Mouse (Mus musculus): ENCODE results near the gene Hrk. TPM values are rescaled to one million over a fixed set of nuclear protein-coding genes. Genes with fewer than 3 reads are reported as not detected.

Gene Hrk
- polyA plus RNA-seq, 1 experiment from 2014 or later, result 0.01 TPM

GRCm38 (mm10) chr5:118230071-118230611 lies 65.7 kb downstream of the Hrk start:
- Histone ChIP-seq H3K27me3 (0 out of 2 replicates have a peak, but pooled peaks cover 3% of the 10 kb centered on the region), H3K9me3 (replicated peaks) (no peaks in the 10 kb centered on the region), H3K36me3 (no peaks in the 10 kb centered on the region), H3K4me1 (replicated peaks) (no peaks in the 10 kb centered on the region), H3K4me2 (no peak overlapping the region), H3K9ac (no peak overlapping the region), H3K4me3 (replicated peaks) (no peak overlapping the region), H3K27ac (no peak overlapping the region)
- DNase-seq (no peak), ATAC-seq (ENCODE audit: low read depth) (no peak)
- 75% methylated on average over 13 of the region's 13 CpGs for whole genome bisulfite sequencing (ENCODE audit: insufficient replicate concordance)

DNA sequence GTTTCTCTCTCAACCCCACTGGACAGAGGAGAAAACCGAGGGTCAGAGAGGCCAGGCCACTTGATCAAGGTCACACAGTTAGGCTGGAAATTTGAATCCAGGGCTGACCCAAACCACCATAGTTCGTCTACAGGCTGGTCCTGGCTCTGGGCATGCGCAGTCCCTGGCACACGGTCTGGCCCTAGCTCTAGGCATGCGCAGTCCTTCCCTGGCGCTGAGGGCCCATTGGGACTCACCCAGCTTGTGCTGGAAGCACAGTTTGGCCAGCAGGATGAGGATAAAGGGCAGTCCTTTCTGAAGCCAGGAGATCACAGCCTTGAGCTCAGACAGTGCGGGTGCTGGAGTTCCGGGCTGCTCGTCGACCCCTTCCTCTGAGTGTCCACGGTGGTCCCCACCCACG lies 72.4 kb downstream of the Hrk start:
- Histone ChIP-seq H3K9ac (no peak overlapping the region), H3K36me3 (no peaks in the 10 kb centered on the region), H3K27ac (no peak overlapping the region), H3K9me3 (replicated peaks) (no peaks in the 10 kb centered on the region), H3K4me1 (replicated peaks) (no peaks in the 10 kb centered on the region), H3K4me2 (no peak overlapping the region), H3K4me3 (replicated peaks) (no peak overlapping the region), H3K27me3 (no peaks in the 10 kb centered on the region)
- 67% methylated on average over 12 of the region's 12 CpGs for WGBS (ENCODE audit: insufficient replicate concordance)
- ATAC-seq (ENCODE audit: low read depth) (no peak), DNase-seq (no peak)

Other genes with a start within 250 kb of the Hrk start
- gene Fbxo21, start 187.9 kb upstream of the Hrk start, polyA plus RNA-seq (2015; fragmentation: Nextera tagmentation; extraction: Ambion mirVana), result 16.9 and 19.6 TPM in 2 replicates
- 1.5 and 1.8 TPM in 2 replicates for gene Tesc, start 136.9 kb upstream of the Hrk start, polyA plus RNA-seq (2015; fragmentation: Nextera tagmentation; extraction: Ambion mirVana)
- gene Fbxw8, start 9.2 kb upstream of the Hrk start, polyA plus RNA-seq (2015; fragmentation: Nextera tagmentation; extraction: Ambion mirVana), result 8.7 and 10.0 TPM in 2 replicates
- 0.29 and 0.41 TPM in 2 replicates for gene Rnft2, start 80.5 kb downstream of the Hrk start, polyA plus RNA-seq (2015; fragmentation: Nextera tagmentation; extraction: Ambion mirVana)
- gene 2410131K14Rik, start 80.6 kb downstream of the Hrk start, polyA plus RNA-seq (2015; fragmentation: Nextera tagmentation; extraction: Ambion mirVana), result 1.6 and 1.8 TPM in 2 replicates

Measured in liver, embryonic 13.5 days (tissue).